Mouse (Mus musculus): ENCODE measurements around the gene Ect2. TPM values are rescaled to one million over a fixed set of nuclear protein-coding genes. Genes with fewer than 3 reads are reported as not detected.

Ect2 gene
- polyA plus RNA-seq, 1 experiment from 2014 or later: 52.3 TPM

GRCm38 (mm10) chr3:27191856-27192255, 38.2 kb upstream of the Ect2 start:
- peaks cover 8% of the 10 kb centered on the region for H3K4me1 ChIP-seq (replicated peaks; ENCODE audit: control insufficient read depth, insufficient read depth, low read length)
- H3K4me2 ChIP-seq: no peak overlapping the region
- WGBS: 80% methylated on average over 6 of the region's 6 CpGs
- no peak overlapping the region for H3K4me3 ChIP-seq (ENCODE audit: low read depth, low read length)
- H3K9ac ChIP-seq (ENCODE audit: low read depth, low read length): no peak overlapping the region
- ATAC-seq (replicated peaks; ENCODE audit: low FRiP score) (no peak), DNase-seq (ENCODE audit: low spot score) (no peak)
- no peaks in the 10 kb centered on the region for H3K36me3 ChIP-seq (ENCODE audit: control insufficient read depth, insufficient read depth, low read length)
- no peak overlapping the region for H3K27ac ChIP-seq (ENCODE audit: low read depth, low read length)
- no peaks in the 10 kb centered on the region for H3K27me3 ChIP-seq (replicated peaks; ENCODE audit: control insufficient read depth, insufficient read depth, low read length)
- no peaks in the 10 kb centered on the region for H3K9me3 ChIP-seq (ENCODE audit: control insufficient read depth, low read length)

GRCm38 (mm10) chr3:27190865-27191264, 37.2 kb upstream of the Ect2 start:
- Histone ChIP-seq H3K4me1 (replicated peaks; ENCODE audit: control insufficient read depth, insufficient read depth, low read length) (peaks cover 8% of the 10 kb centered on the region), H3K4me3 (ENCODE audit: low read depth, low read length) (no peak overlapping the region), H3K9ac (ENCODE audit: low read depth, low read length) (no peak overlapping the region), H3K36me3 (ENCODE audit: control insufficient read depth, insufficient read depth, low read length) (no peaks in the 10 kb centered on the region), H3K27ac (ENCODE audit: low read depth, low read length) (no peak overlapping the region), H3K9me3 (ENCODE audit: control insufficient read depth, low read length) (no peaks in the 10 kb centered on the region), H3K4me2 (no peak overlapping the region), H3K27me3 (replicated peaks; ENCODE audit: control insufficient read depth, insufficient read depth, low read length) (no peaks in the 10 kb centered on the region)
- ATAC-seq (replicated peaks; ENCODE audit: low FRiP score) (no peak), DNase-seq (ENCODE audit: low spot score) (no peak)
- WGBS: 81% methylated on average over 4 of the region's 4 CpGs

- ATAC-seq (replicated peaks; ENCODE audit: low FRiP score): no peak
- no peak overlapping the region for H3K9ac ChIP-seq (ENCODE audit: low read depth, low read length)
- H3K36me3 ChIP-seq (ENCODE audit: control insufficient read depth, insufficient read depth, low read length): no peaks in the 10 kb centered on the region
- no peaks in the 10 kb centered on the region for H3K9me3 ChIP-seq (ENCODE audit: control insufficient read depth, low read length)
- no peak overlapping the region for H3K4me3 ChIP-seq (ENCODE audit: low read depth, low read length)
- no peak overlapping the region for H3K27ac ChIP-seq (ENCODE audit: low read depth, low read length)
- H3K27me3 ChIP-seq (replicated peaks; ENCODE audit: control insufficient read depth, insufficient read depth, low read length): no peaks in the 10 kb centered on the region
- 79% methylated on average over 14 of the region's 14 CpGs for WGBS
- no peak for DNase-seq (ENCODE audit: low spot score)
- peaks cover 8% of the 10 kb centered on the region for H3K4me1 ChIP-seq (replicated peaks; ENCODE audit: control insufficient read depth, insufficient read depth, low read length)
- no peak overlapping the region for H3K4me2 ChIP-seq
Observed at GRCm38 (mm10) chr3:27189320-27190261, 35.9 kb upstream of the Ect2 start.

- Histone ChIP-seq H3K36me3 (ENCODE audit: control insufficient read depth, insufficient read depth, low read length) (no peaks in the 10 kb centered on the region), H3K4me2 (no peak overlapping the region), H3K9ac (ENCODE audit: low read depth, low read length) (no peak overlapping the region), H3K4me1 (replicated peaks; ENCODE audit: control insufficient read depth, insufficient read depth, low read length) (peaks cover 2% of the 10 kb centered on the region), H3K27me3 (replicated peaks; ENCODE audit: control insufficient read depth, insufficient read depth, low read length) (no peaks in the 10 kb centered on the region), H3K4me3 (ENCODE audit: low read depth, low read length) (no peak overlapping the region), H3K27ac (ENCODE audit: low read depth, low read length) (no peak overlapping the region), H3K9me3 (ENCODE audit: control insufficient read depth, low read length) (no peaks in the 10 kb centered on the region)
- WGBS: 79% methylated on average over 1 of the region's 1 CpGs
- no peak for ATAC-seq (replicated peaks; ENCODE audit: low FRiP score)
- DNase-seq (ENCODE audit: low spot score): no peak
Observed at GRCm38 (mm10) chr3:27188386-27188785, 34.7 kb upstream of the Ect2 start.

GRCm38 (mm10) chr3:27183601-27184175, 30.0 kb upstream of the Ect2 start:
- H3K27me3 ChIP-seq (replicated peaks; ENCODE audit: control insufficient read depth, insufficient read depth, low read length): no peaks in the 10 kb centered on the region
- DNase-seq (ENCODE audit: low spot score) (peak; percentile 49), ATAC-seq (replicated peaks; ENCODE audit: low FRiP score) (no peak)
- H3K4me3 ChIP-seq (ENCODE audit: low read depth, low read length): peak overlapping the region; percentile 70
- H3K36me3 ChIP-seq (ENCODE audit: control insufficient read depth, insufficient read depth, low read length): no peaks in the 10 kb centered on the region
- peaks cover 4% of the 10 kb centered on the region for H3K4me1 ChIP-seq (replicated peaks; ENCODE audit: control insufficient read depth, insufficient read depth, low read length)
- WGBS: 11% methylated on average over 19 of the region's 19 CpGs
- peak overlapping the region; percentile 99 for H3K4me2 ChIP-seq
- H3K9me3 ChIP-seq (ENCODE audit: control insufficient read depth, low read length): no peaks in the 10 kb centered on the region
- peak overlapping the region; percentile 66 for H3K9ac ChIP-seq (ENCODE audit: low read depth, low read length)
- no peak overlapping the region for H3K27ac ChIP-seq (ENCODE audit: low read depth, low read length)

- no peaks in the 10 kb centered on the region for H3K36me3 ChIP-seq (ENCODE audit: control insufficient read depth, insufficient read depth, low read length)
- ATAC-seq (replicated peaks; ENCODE audit: low FRiP score): peak; percentile 97
- H3K4me1 ChIP-seq (replicated peaks; ENCODE audit: control insufficient read depth, insufficient read depth, low read length): peaks cover 4% of the 10 kb centered on the region
- H3K4me2 ChIP-seq: peak within 1 kb of the TSS; percentile 99
- WGBS: 2% methylated on average over 54 of the region's 54 CpGs
- DNase-seq (ENCODE audit: low spot score): peak; percentile 89
- H3K9ac ChIP-seq (ENCODE audit: low read depth, low read length): peak within 1 kb of the TSS; percentile 66
- H3K27me3 ChIP-seq (replicated peaks; ENCODE audit: control insufficient read depth, insufficient read depth, low read length): no peaks in the 10 kb centered on the region
- peak within 1 kb of the TSS; percentile 70 for H3K4me3 ChIP-seq (ENCODE audit: low read depth, low read length)
- H3K9me3 ChIP-seq (ENCODE audit: control insufficient read depth, low read length): no peaks in the 10 kb centered on the region
- no peak within 1 kb of the TSS for H3K27ac ChIP-seq (ENCODE audit: low read depth, low read length)
Observed at GRCm38 (mm10) chr3:27182733-27183600, 29.3 kb upstream of the Ect2 start, which contains the start of gene Nceh1. Gene Nceh1, plus strand, starts transcription at chr3:27182965.

GRCm38 (mm10) chr3:27179711-27180110, 26.0 kb upstream of the Ect2 start:
- WGBS: 76% methylated on average over 8 of the region's 8 CpGs
- ATAC-seq (replicated peaks; ENCODE audit: low FRiP score): no peak
- H3K4me2 ChIP-seq: no peak overlapping the region

GRCm38 (mm10) chr3:27170257-27170656, 16.6 kb upstream of the Ect2 start:
- Histone ChIP-seq H3K36me3 (ENCODE audit: control insufficient read depth, insufficient read depth, low read length) (no peaks in the 10 kb centered on the region), H3K9me3 (ENCODE audit: control insufficient read depth, low read length) (no peaks in the 10 kb centered on the region), H3K4me1 (replicated peaks; ENCODE audit: control insufficient read depth, insufficient read depth, low read length) (no peaks in the 10 kb centered on the region), H3K27ac (ENCODE audit: low read depth, low read length) (no peak overlapping the region), H3K27me3 (replicated peaks; ENCODE audit: control insufficient read depth, insufficient read depth, low read length) (no peaks in the 10 kb centered on the region), H3K9ac (ENCODE audit: low read depth, low read length) (no peak overlapping the region), H3K4me3 (ENCODE audit: low read depth, low read length) (no peak overlapping the region), H3K4me2 (no peak overlapping the region)
- no peak for DNase-seq (ENCODE audit: low spot score)
- WGBS: 80% methylated on average over 1 of the region's 1 CpGs
- no peak for ATAC-seq (replicated peaks; ENCODE audit: low FRiP score)

More at GRCm38 (mm10) chr3:27179711-27180110, 26.0 kb upstream of the Ect2 start:
- H3K4me3 ChIP-seq (ENCODE audit: low read depth, low read length): no peak overlapping the region
- H3K4me1 ChIP-seq (replicated peaks; ENCODE audit: control insufficient read depth, insufficient read depth, low read length): peaks cover 4% of the 10 kb centered on the region
- H3K9ac ChIP-seq (ENCODE audit: low read depth, low read length): no peak overlapping the region
- no peaks in the 10 kb centered on the region for H3K9me3 ChIP-seq (ENCODE audit: control insufficient read depth, low read length)
- H3K36me3 ChIP-seq (ENCODE audit: control insufficient read depth, insufficient read depth, low read length): no peaks in the 10 kb centered on the region
- no peak for DNase-seq (ENCODE audit: low spot score)
- no peaks in the 10 kb centered on the region for H3K27me3 ChIP-seq (replicated peaks; ENCODE audit: control insufficient read depth, insufficient read depth, low read length)
- no peak overlapping the region for H3K27ac ChIP-seq (ENCODE audit: low read depth, low read length)

Data from liver, embryonic 11.5 days (tissue).